Mouse (Mus musculus): ENCODE data around the gene Tmem30c.

DNA sequence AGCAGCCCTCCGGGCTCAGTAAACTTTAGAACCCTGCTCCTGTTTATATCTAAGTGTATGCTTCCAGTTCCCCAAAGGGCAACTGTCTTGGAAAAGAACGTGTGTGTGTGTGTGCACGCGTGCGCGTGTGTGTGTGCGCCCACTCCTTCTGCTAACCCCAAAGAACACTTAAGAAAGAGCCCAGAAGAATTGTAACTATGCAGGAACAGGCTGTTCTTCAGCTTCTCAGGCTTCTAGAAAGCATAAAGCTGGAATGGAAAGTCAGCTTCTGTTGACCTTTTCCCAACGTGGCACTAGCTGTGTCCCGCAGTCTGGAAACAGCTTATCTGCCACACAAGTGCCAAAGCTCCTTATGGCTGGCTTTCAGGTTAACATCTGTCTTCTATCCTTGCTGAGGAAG, 22.4 kb upstream of the Tmem30c start:
- TF ChIP-seq CTCF (IDR thresholded peaks at IDR 0.05; ENCODE audit: borderline replicate concordance, control insufficient read depth, extremely low read depth, insufficient read depth, low read length, poor library complexity) (no peak), POLR2A (IDR thresholded peaks at IDR 0.05; ENCODE audit: control insufficient read depth, extremely low read depth, insufficient read depth, low read length, poor library complexity) (no peak)
